Mouse (Mus musculus) kidney, adult 9 months (tissue): ENCODE results near the gene Zfp410.
A peak's percentile ranks its signal among the peaks of the same experiment; 100 is the strongest.
"Not testable (repeated sequence)": the region's sequence is repeated elsewhere in the genome, so short reads cannot be mapped to it uniquely, and the experiment has no call there.

ENCODE experiments used
- DNase-seq: peaks from one replicate; pipeline ENCODE4 v3.0.0; 2022

Gene Zfp410

GRCm38 (mm10) chr12:84316721-84317621, at the start of gene Zfp410:
TSS of gene Zfp410 (plus strand) at chr12:84316852.
- DNase-seq = peak; percentile 91

GRCm38 (mm10) chr12:84267264-84267663, 49.4 kb upstream of the Zfp410 start:
- no peak for DNase-seq

GRCm38 (mm10) chr12:84273366-84273765, 43.3 kb upstream of the Zfp410 start:
- DNase-seq = peak; percentile 86

- DNase-seq = no peak
Measured at GRCm38 (mm10) chr12:84275288-84275687, 41.4 kb upstream of the Zfp410 start.

GRCm38 (mm10) chr12:84276288-84276687, 40.4 kb upstream of the Zfp410 start:
- DNase-seq = no peak

GRCm38 (mm10) chr12:84276799-84277198, 39.9 kb upstream of the Zfp410 start:
- no peak for DNase-seq

GRCm38 (mm10) chr12:84277832-84278231, 38.8 kb upstream of the Zfp410 start:
- no peak for DNase-seq

- DNase-seq = peak; percentile 76
Measured at GRCm38 (mm10) chr12:84278901-84279300, 37.8 kb upstream of the Zfp410 start.

GRCm38 (mm10) chr12:84284391-84284790, 32.3 kb upstream of the Zfp410 start:
- peak; percentile 19 for DNase-seq

GRCm38 (mm10) chr12:84284885-84285592, 31.6 kb upstream of the Zfp410 start, which contains the start of gene Ptgr2:
TSS of gene Ptgr2 (plus strand) at chr12:84285232.
- peak; percentile 98 for DNase-seq

- DNase-seq = peak; percentile 42
Measured at GRCm38 (mm10) chr12:84285593-84285968, 31.1 kb upstream of the Zfp410 start.

GRCm38 (mm10) chr12:84288461-84288860, 28.2 kb upstream of the Zfp410 start:
- DNase-seq = peak; percentile 83

GRCm38 (mm10) chr12:84297851-84298250, 18.8 kb upstream of the Zfp410 start:
- DNase-seq = no peak

- no peak for DNase-seq
Measured at GRCm38 (mm10) chr12:84299265-84299664, 17.4 kb upstream of the Zfp410 start.

- DNase-seq = no peak
Measured at GRCm38 (mm10) chr12:84304101-84304500, 12.6 kb upstream of the Zfp410 start.

- DNase-seq = no peak
Measured at GRCm38 (mm10) chr12:84304554-84304953, 12.1 kb upstream of the Zfp410 start.

- no peak for DNase-seq
Measured at GRCm38 (mm10) chr12:84311306-84311705, 5.3 kb upstream of the Zfp410 start.

GRCm38 (mm10) chr12:84316006-84316405, 646 bp upstream of the Zfp410 start:
- DNase-seq = no peak

GRCm38 (mm10) chr12:84327111-84327512, 10.5 kb downstream of the Zfp410 start:
- DNase-seq = peak; percentile 45

- DNase-seq = no peak
Measured at GRCm38 (mm10) chr12:84336963-84337625, 20.4 kb downstream of the Zfp410 start.

GRCm38 (mm10) chr12:84347192-84347591, 30.5 kb downstream of the Zfp410 start:
- DNase-seq = peak; percentile 49

- DNase-seq = not testable (repeated sequence)
Measured at GRCm38 (mm10) chr12:84358699-84359098, 42.0 kb downstream of the Zfp410 start.
